Mouse (Mus musculus) regulatory T cell (primary cell): Measurements from ENCODE around the gene Otop3.

Experiments used
- in situ Hi-C: fragments of 300-600 bp; cut with MboI, MseI; formaldehyde crosslinking; loops from one replicate; pipeline ENCODE4 v1.15.1; 2025; ENCODE audit warnings: high pct_unique_total_duplicates

Gene Otop3

GRCm38 (mm10) chr11:115318245-115319027, 16.1 kb upstream of the Otop3 start:
- in situ Hi-C loops, result loop anchor here (5.0 kb wide), 1 partner anchor 39 kb away; no protein-coding TSS in a partner anchor

- in situ Hi-C loops, result loop anchor here (5.0 kb wide), 1 partner anchor 37 kb away; no protein-coding TSS in a partner anchor
These were observed 14.7 kb upstream of the Otop3 start for GRCm38 (mm10) chr11:115319704-115320383.

- in situ Hi-C loops, result no loop called here
These were observed 12.4 kb upstream of the Otop3 start, which contains the start of gene Ush1g for GRCm38 (mm10) chr11:115321906-115322693. Gene Ush1g, minus strand, starts transcription at chr11:115322041.

- in situ Hi-C loops, result no loop called here
These were observed 11.2 kb upstream of the Otop3 start for GRCm38 (mm10) chr11:115323354-115323753.

GRCm38 (mm10) chr11:115326730-115327129, 7.8 kb upstream of the Otop3 start:
- in situ Hi-C loops, result no loop called here

GRCm38 (mm10) chr11:115329339-115329738, 5.2 kb upstream of the Otop3 start:
- in situ Hi-C loops, result no loop called here

GRCm38 (mm10) chr11:115335223-115335622, 692 bp downstream of the Otop3 start:
- in situ Hi-C loops, result no loop called here

- in situ Hi-C loops, result no loop called here
These were observed 1.6 kb downstream of the Otop3 start for GRCm38 (mm10) chr11:115336115-115336514.

GRCm38 (mm10) chr11:115337350-115337749, 2.8 kb downstream of the Otop3 start:
- in situ Hi-C loops, result no loop called here

GRCm38 (mm10) chr11:115337826-115338225, 3.3 kb downstream of the Otop3 start:
- in situ Hi-C loops, result no loop called here

- in situ Hi-C loops, result no loop called here
These were observed 6.7 kb downstream of the Otop3 start for GRCm38 (mm10) chr11:115341246-115341645.

GRCm38 (mm10) chr11:115341866-115342265, 7.3 kb downstream of the Otop3 start:
- in situ Hi-C loops, result no loop called here

GRCm38 (mm10) chr11:115344967-115345366, 10.4 kb downstream of the Otop3 start:
- in situ Hi-C loops, result no loop called here

GRCm38 (mm10) chr11:115345515-115345914, 11.0 kb downstream of the Otop3 start:
- in situ Hi-C loops, result no loop called here

GRCm38 (mm10) chr11:115348681-115349248, 14.2 kb downstream of the Otop3 start:
- in situ Hi-C loops, result no loop called here

GRCm38 (mm10) chr11:115349976-115350375, 15.4 kb downstream of the Otop3 start:
- in situ Hi-C loops, result no loop called here

GRCm38 (mm10) chr11:115353375-115353774, 18.8 kb downstream of the Otop3 start:
- in situ Hi-C loops, result no loop called here

GRCm38 (mm10) chr11:115354183-115354582, 19.7 kb downstream of the Otop3 start:
- in situ Hi-C loops, result no loop called here

GRCm38 (mm10) chr11:115358468-115358867, 23.9 kb downstream of the Otop3 start:
- in situ Hi-C loops, result loop anchor here (5.0 kb wide), 3 partner anchors 41 to 151 kb away; no protein-coding TSS in a partner anchor

GRCm38 (mm10) chr11:115359293-115359692, 24.8 kb downstream of the Otop3 start:
- in situ Hi-C loops, result loop anchor here (5.0 kb wide), 3 partner anchors 42 to 152 kb away; no protein-coding TSS in a partner anchor

GRCm38 (mm10) chr11:115359726-115360125, 25.2 kb downstream of the Otop3 start:
- in situ Hi-C loops, result loop anchor here (5.0 kb wide), 3 partner anchors 42 to 152 kb away; no protein-coding TSS in a partner anchor
